Mouse (Mus musculus) embryo, embryonic 11 days (tissue): ENCODE data around the gene Cfl1.

Source experiments
- DNase-seq: peaks from one replicate; pipeline ENCODE4 v3.0.0-alpha.2; 2015

Gene Cfl1

GRCm38 (mm10) chr19:5538786-5539185 lies 48.5 kb downstream of the Cfl1 start:
- DNase-seq: no peak

GRCm38 (mm10) chr19:5543362-5543761 lies 53.1 kb downstream of the Cfl1 start:
- no peak for DNase-seq

GRCm38 (mm10) chr19:5544031-5544430 lies 53.8 kb downstream of the Cfl1 start:
- no peak for DNase-seq
